Mouse (Mus musculus): ENCODE results near the gene Togaram1. TPM values are rescaled to one million over a fixed set of nuclear protein-coding genes. Genes with fewer than 3 reads are reported as not detected.

Gene Togaram1
- polyA plus RNA-seq (2012; rRNA removed; ENCODE audit: low replicate concordance) = 4.4 and 7.6 TPM in 2 replicates

GRCm38 (mm10) chr12:64965124-64966026 lies at the start of gene Togaram1, which contains the start of gene Klhl28:
Gene Togaram1, plus strand, starts transcription at chr12:64965804.
Gene Klhl28, minus strand, starts transcription at chr12:64965534.

DNA sequence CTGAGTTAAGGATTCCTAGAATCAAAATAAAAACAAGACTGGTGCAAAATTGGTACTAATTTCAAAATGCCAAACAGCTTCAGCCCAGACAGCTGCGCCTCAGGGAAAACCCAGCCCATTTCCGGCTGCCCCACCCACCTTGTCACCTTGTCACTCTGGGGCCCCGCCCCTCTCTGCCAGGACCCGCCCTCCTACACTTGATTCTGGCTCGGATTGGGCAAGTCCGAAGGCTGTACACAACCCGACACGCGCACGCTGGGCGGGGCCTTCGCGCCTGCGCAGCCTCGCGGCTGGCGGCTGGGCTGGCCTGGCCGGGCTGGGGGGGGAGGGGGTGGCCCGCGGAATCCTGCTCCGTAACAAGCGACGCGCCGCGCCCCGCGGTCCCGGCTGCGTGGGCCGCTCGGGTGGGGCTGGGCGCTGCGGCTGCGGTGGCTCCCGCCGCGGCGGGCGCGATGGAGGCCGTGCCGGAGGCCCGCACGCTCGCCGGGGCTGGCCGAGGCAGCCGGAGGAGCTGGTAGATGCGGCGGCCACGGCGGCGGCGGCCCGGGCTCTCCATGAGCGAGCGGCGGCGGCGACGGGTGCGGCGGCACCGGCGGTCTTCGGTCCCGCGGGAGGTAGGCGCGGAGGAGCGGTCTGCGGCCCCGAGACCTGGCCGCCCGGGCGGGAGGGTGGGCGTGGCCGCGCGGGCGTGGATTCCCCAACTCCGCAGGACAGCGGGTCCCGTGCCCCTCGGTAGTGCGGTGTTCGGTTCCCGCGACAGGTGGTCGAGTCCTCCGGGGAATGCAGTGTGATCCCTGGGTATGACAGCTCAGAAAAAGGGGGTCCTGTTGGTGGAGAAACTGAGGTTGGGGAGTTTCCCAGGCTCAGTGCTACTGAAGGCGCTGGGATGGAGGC lies 47.8 kb upstream of the Togaram1 start, which contains the start of gene Gm527:
TSS of gene Gm527 (plus strand) at position 329 of the 894 bp plus-strand sequence.

DNA sequence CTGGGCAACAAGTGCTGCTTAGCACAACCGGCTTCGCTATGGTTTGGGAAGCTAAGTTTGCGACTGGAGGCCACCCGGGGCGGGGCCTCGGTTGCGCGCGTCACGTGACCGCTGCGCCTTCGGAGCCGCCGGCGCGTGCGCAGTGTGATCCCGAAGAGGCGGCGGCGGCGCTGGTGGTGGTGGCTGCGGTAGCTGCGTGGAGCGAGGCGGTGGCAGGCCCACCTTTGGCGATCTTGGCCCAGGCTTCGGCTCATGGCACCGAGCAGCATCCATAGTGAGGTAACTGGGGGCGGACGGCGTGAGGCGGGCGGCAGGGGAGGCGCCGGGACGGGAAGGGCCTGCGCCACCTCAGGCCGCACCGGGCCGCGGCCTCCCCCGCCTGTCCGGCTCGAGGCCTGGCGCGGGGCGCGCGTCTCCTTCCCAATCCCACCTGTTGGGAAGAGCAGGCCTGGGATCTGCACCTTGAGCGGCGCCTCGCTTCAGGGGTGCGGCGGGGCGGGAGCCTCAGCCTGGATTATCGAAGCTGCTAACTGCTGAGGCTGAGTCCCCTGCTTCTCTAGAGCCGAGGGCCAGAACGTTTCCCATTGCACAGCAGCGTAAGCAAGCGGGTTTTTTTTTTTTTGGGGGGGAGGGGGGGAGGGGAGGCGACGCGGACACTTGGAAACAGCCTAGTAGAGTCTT lies 70.7 kb downstream of the Togaram1 start, which contains the start of gene Prpf39:
TSS of gene Prpf39 (plus strand) at position 144 of the 681 bp plus-strand sequence.

Other genes with a start within 250 kb of the Togaram1 start
- gene Gm527, start 47.9 kb upstream of the Togaram1 start, polyA plus RNA-seq (2012; rRNA removed; ENCODE audit: low replicate concordance) = 1.3 and 2.1 TPM in 2 replicates
- gene Klhl28, start 270 bp upstream of the Togaram1 start, polyA plus RNA-seq (2012; rRNA removed; ENCODE audit: low replicate concordance) = 3.0 and 4.2 TPM in 2 replicates
- gene Prpf39, start 70.5 kb downstream of the Togaram1 start, polyA plus RNA-seq (2012; rRNA removed; ENCODE audit: low replicate concordance) = 9.7 and 17.0 TPM in 2 replicates
- gene Fkbp3, start 108.2 kb downstream of the Togaram1 start, polyA plus RNA-seq (2012; rRNA removed; ENCODE audit: low replicate concordance) = 26.1 and 35.1 TPM in 2 replicates
- gene Fancm, start 109.8 kb downstream of the Togaram1 start, polyA plus RNA-seq (2012; rRNA removed; ENCODE audit: low replicate concordance) = 2.6 and 2.8 TPM in 2 replicates
- gene Mis18bp1, start 206.8 kb downstream of the Togaram1 start, polyA plus RNA-seq (2012; rRNA removed; ENCODE audit: low replicate concordance) = 0.06 and 0.85 TPM in 2 replicates